Mouse (Mus musculus) CH12.LX (cell line): ENCODE measurements around the gene Sart3. TPM values are rescaled to one million over a fixed set of nuclear protein-coding genes. Genes with fewer than 3 reads are reported as not detected.

ENCODE experiments used
- DNase-seq: peaks from one replicate; pipeline ENCODE4 v3.0.0-alpha.2; 2013; ENCODE audit errors: extremely low read depth
- H3K27ac ChIP-seq: 2 replicates; pipeline ENCODE4 v1.5.1; 2012; ENCODE audit warnings: low read depth, mild to moderate bottlenecking, control low read depth, moderate library complexity; ENCODE audit not compliant: insufficient read depth
- H3K27me3 ChIP-seq: replicated peaks from 2 replicates; pipeline ENCODE3; 2012; ENCODE audit warnings: inconsistent platforms
- H3K36me3 ChIP-seq, 2 experiments: replicated peaks in 1 of 2; 2 replicates each; pipeline versions ENCODE3 to v1.6.1; 2012; ENCODE audit warnings: inconsistent platforms in 1 of 2, low read length in 1 of 2, mild to moderate bottlenecking in 1 of 2, mixed read lengths in 1 of 2, moderate library complexity in 1 of 2; ENCODE audit not compliant: control insufficient read depth in 1 of 2, insufficient read depth in 1 of 2
- H3K4me1 ChIP-seq, 2 experiments: 2 replicates each; pipeline ENCODE4 v1.6.1; 2012; ENCODE audit warnings: inconsistent platforms in 1 of 2, moderate library complexity in 1 of 2; ENCODE audit not compliant: insufficient read depth in 2 of 2, control insufficient read depth in 1 of 2
- H3K4me2 ChIP-seq: 2 replicates; pipeline ENCODE4 v1.6.1; 2012; ENCODE audit warnings: low read depth, mild to moderate bottlenecking, control low read depth; ENCODE audit not compliant: poor library complexity, insufficient read depth, severe bottlenecking
- H3K4me3 ChIP-seq, 3 experiments: fragments of 150-350 bp in 1 of 3; sonication (generic) in 1 of 3; replicated peaks in 1 of 3; 2 replicates each; pipeline versions ENCODE3 to v1.5.1; 2011 to 2012; ENCODE audit warnings: low read depth in 2 of 3, low read length in 2 of 3, mild to moderate bottlenecking in 2 of 3, moderate library complexity in 2 of 3, control low read depth in 1 of 3, improper control_type of control experiment in 1 of 3, inconsistent platforms in 1 of 3, mixed read lengths in 1 of 3; ENCODE audit not compliant: poor library complexity in 1 of 3
- H3K79me2 ChIP-seq: replicated peaks from 2 replicates; pipeline ENCODE4 v1.6.1; 2012; ENCODE audit warnings: mild to moderate bottlenecking, moderate library complexity; ENCODE audit not compliant: control insufficient read depth, poor library complexity, insufficient read depth, severe bottlenecking; ENCODE audit errors: extremely low read depth
- H3K9ac ChIP-seq: 2 replicates; pipeline ENCODE4 v1.6.1; 2012; ENCODE audit warnings: low read depth, mild to moderate bottlenecking, control low read depth, moderate library complexity; ENCODE audit not compliant: insufficient read depth
- H3K9me3 ChIP-seq: replicated peaks from 2 replicates; pipeline ENCODE3; 2012; ENCODE audit warnings: low read length, inconsistent platforms, mixed read lengths
- CHD2 ChIP-seq: IDR thresholded peaks from 2 replicates; pipeline ENCODE4 v1.6.1; 2011; ENCODE audit warnings: low read length, improper control_type of control experiment
- ELF1 ChIP-seq: IDR thresholded peaks from 2 replicates; pipeline ENCODE4 v1.6.1; 2014; ENCODE audit warnings: low read depth, mild to moderate bottlenecking, inconsistent platforms, low read length, improper control_type of control experiment
- ETS1 ChIP-seq: conservative IDR thresholded peaks from 2 replicates; pipeline ENCODE4 v1.6.1; 2012; ENCODE audit warnings: low read depth, mild to moderate bottlenecking, inconsistent platforms, low read length, improper control_type of control experiment, moderate library complexity
- MAFK ChIP-seq: IDR thresholded peaks from 2 replicates; pipeline ENCODE4 v1.6.1; 2011; ENCODE audit warnings: low read length, improper control_type of control experiment; ENCODE audit not compliant: insufficient replicate concordance
- MAZ ChIP-seq: IDR thresholded peaks from 2 replicates; pipeline ENCODE4 v1.6.1; 2012; ENCODE audit warnings: low read depth, mild to moderate bottlenecking, inconsistent platforms, low read length, improper control_type of control experiment, moderate library complexity
- MEF2A ChIP-seq: IDR thresholded peaks from 2 replicates; pipeline ENCODE4 v1.6.1; 2014; ENCODE audit warnings: low read depth, mild to moderate bottlenecking, inconsistent platforms, low read length, improper control_type of control experiment, borderline replicate concordance
- MYC ChIP-seq: IDR thresholded peaks from 2 replicates; pipeline ENCODE4 v1.6.1; 2011; ENCODE audit warnings: low read depth, mild to moderate bottlenecking, improper control_type of control experiment, low read length
- NELFE ChIP-seq: IDR thresholded peaks from 2 replicates; pipeline ENCODE4 v1.6.1; 2011; ENCODE audit warnings: low read depth, low read length, improper control_type of control experiment
- PAX5 ChIP-seq: IDR thresholded peaks from 2 replicates; pipeline ENCODE4 v1.6.1; 2012; ENCODE audit warnings: low read length, inconsistent platforms, mixed read lengths
- TCF12 ChIP-seq: IDR thresholded peaks from 2 replicates; pipeline ENCODE4 v1.6.1; 2014; ENCODE audit warnings: low read depth, mild to moderate bottlenecking, inconsistent platforms, low read length, improper control_type of control experiment
- USF1 ChIP-seq: IDR thresholded peaks from 2 replicates; pipeline ENCODE4 v1.6.1; 2014; ENCODE audit warnings: low read depth, mild to moderate bottlenecking, inconsistent platforms, low read length, improper control_type of control experiment
- dilution Hi-C: fragments of 300-500 bp; cut with MboI; formaldehyde crosslinking; loops from 2 replicates; pipeline ENCODE4 v1.14.3; 2020; ENCODE audit warnings: low sequenced_read_pairs; ENCODE audit not compliant: extremely low pct_unique_long_range_greater_than_20kb, extremely low pct_ligation_motif_present
- in situ Hi-C: fragments of 300-500 bp; cut with MboI; formaldehyde crosslinking; loops from 3 replicates; pipeline ENCODE4 v1.14.3; 2019; ENCODE audit warnings: low sequenced_read_pairs, low pct_ligation_motif_present, low pct_unique_long_range_greater_than_20kb, mixed read lengths
- polyA plus RNA-seq: library from polyadenylated mRNA; unstranded; fragments of >175 nt; gene quantifications from 2 replicates; pipeline ENCODE4 v1.2.1, GENCODE M21; 2012; ENCODE audit warnings: low read depth; ENCODE audit not compliant: insufficient read length
- total RNA-seq, 2 experiments: library from RNA; depleted of rRNA; stranded (reverse); fragments of 300-350 nt in 1 of 2; fragments of >200 nt in 1 of 2; gene quantifications; 2 replicates each; pipeline ENCODE4 v1.2.3; 2012 to 2014

The Sart3 gene
- total and polyA plus RNA-seq, 3 experiments, result 28.8 to 104 (median 67.0) TPM

GRCm38 (mm10) chr5:113694000-113694399 lies 78.3 kb downstream of the Sart3 start:
- in situ Hi-C loops, result no loop called here
- Histone ChIP-seq H3K27me3 (peaks cover 48% of the 10 kb centered on the region), H3K4me1 (peaks cover 7 to 11% of the 10 kb centered on the region in 2 experiments; a peak in 3 of 4 replicates), H3K27ac (no peak overlapping the region), H3K4me3 (no peak overlapping the region), H3K9ac (no peak overlapping the region), H3K4me2 (no peak overlapping the region), H3K79me2 (no peaks in the 10 kb centered on the region), H3K9me3 (peaks cover 11% of the 10 kb centered on the region), H3K36me3 (no peaks in the 10 kb centered on the region)
- no peak for TF ChIP-seq ETS1
- TF ChIP-seq MAZ, result no peak
- TF ChIP-seq USF1, result no peak
- dilution Hi-C loops, result no loop called here
- no peak for DNase-seq

GRCm38 (mm10) chr5:113693196-113693755 lies 79.0 kb downstream of the Sart3 start:
- peak; percentile 3 for DNase-seq
- H3K9me3 ChIP-seq, result peaks cover 11% of the 10 kb centered on the region
- peaks cover 8 to 11% of the 10 kb centered on the region in 2 experiments; a peak in 3 of 4 replicates for H3K4me1 ChIP-seq
- no peak overlapping the region for H3K9ac ChIP-seq
- no peak overlapping the region for H3K27ac ChIP-seq
- H3K4me2 ChIP-seq, result no peak overlapping the region
- dilution Hi-C loops, result no loop called here
- in situ Hi-C loops, result no loop called here
- TF ChIP-seq CHD2 (no peak), TCF12 (no peak), MAFK (no peak), NELFE (no peak), PAX5 (no peak), MYC (no peak), MEF2A (no peak), ELF1 (no peak)
- TF ChIP-seq, all 38 proteins: peak for 0
- H3K79me2 ChIP-seq, result no peaks in the 10 kb centered on the region
- H3K27me3 ChIP-seq, result peaks cover 47% of the 10 kb centered on the region
- no peaks in the 10 kb centered on the region for H3K36me3 ChIP-seq
- no peak overlapping the region for H3K4me3 ChIP-seq

Other genes starting within 250 kb of the Sart3 start
- gene Cmklr1, start 122.1 kb downstream of the Sart3 start, total RNA-seq (2012; rRNA removed), result not detected in 2 replicates
- gene Cmklr1, start 122.1 kb downstream of the Sart3 start, total RNA-seq (2014; rRNA removed), result not detected in 2 replicates
- not detected in 2 replicates for gene Cmklr1, start 122.1 kb downstream of the Sart3 start, polyA plus RNA-seq
- gene 1700069L16Rik, start 47.7 kb downstream of the Sart3 start, total RNA-seq (2012; rRNA removed), result not detected in 2 replicates
- gene 1700069L16Rik, start 47.7 kb downstream of the Sart3 start, total RNA-seq (2014; rRNA removed), result not detected in 2 replicates
- gene 1700069L16Rik, start 47.7 kb downstream of the Sart3 start, polyA plus RNA-seq, result not detected in 2 replicates
- gene Ficd, start 36.7 kb downstream of the Sart3 start, total RNA-seq (2012; rRNA removed), result 2.4 and 3.4 TPM in 2 replicates
- 2.0 and 2.5 TPM in 2 replicates for gene Ficd, start 36.7 kb downstream of the Sart3 start, total RNA-seq (2014; rRNA removed)
- gene Ficd, start 36.7 kb downstream of the Sart3 start, polyA plus RNA-seq, result 2.2 and 2.4 TPM in 2 replicates
- 79.3 and 81.5 TPM in 2 replicates for gene Iscu, start 238 bp upstream of the Sart3 start, total RNA-seq (2012; rRNA removed)
- gene Iscu, start 238 bp upstream of the Sart3 start, total RNA-seq (2014; rRNA removed), result 70.6 and 72.1 TPM in 2 replicates
- 83.0 and 86.7 TPM in 2 replicates for gene Iscu, start 238 bp upstream of the Sart3 start, polyA plus RNA-seq
- gene Tmem119, start 28.0 kb upstream of the Sart3 start, total RNA-seq (2012; rRNA removed), result 0.30 and 0.46 TPM in 2 replicates
- gene Tmem119, start 28.0 kb upstream of the Sart3 start, total RNA-seq (2014; rRNA removed), result 0.55 and 1.0 TPM in 2 replicates
- 0.97 and 1.5 TPM in 2 replicates for gene Tmem119, start 28.0 kb upstream of the Sart3 start, polyA plus RNA-seq
- gene Selplg, start 60.1 kb upstream of the Sart3 start, total RNA-seq (2012; rRNA removed), result 50.5 and 58.5 TPM in 2 replicates
- gene Selplg, start 60.1 kb upstream of the Sart3 start, total RNA-seq (2014; rRNA removed), result 27.9 and 29.4 TPM in 2 replicates
- 34.2 and 41.6 TPM in 2 replicates for gene Selplg, start 60.1 kb upstream of the Sart3 start, polyA plus RNA-seq
- gene Coro1c, start 136.2 kb upstream of the Sart3 start, total RNA-seq (2012; rRNA removed), result 66.1 and 74.6 TPM in 2 replicates
- 67.9 and 69.9 TPM in 2 replicates for gene Coro1c, start 136.2 kb upstream of the Sart3 start, total RNA-seq (2014; rRNA removed)
- 87.4 and 96.4 TPM in 2 replicates for gene Coro1c, start 136.2 kb upstream of the Sart3 start, polyA plus RNA-seq
- gene Ssh1, start 221.4 kb upstream of the Sart3 start, total RNA-seq (2012; rRNA removed), result 5.6 and 8.2 TPM in 2 replicates
- 2.3 and 3.0 TPM in 2 replicates for gene Ssh1, start 221.4 kb upstream of the Sart3 start, total RNA-seq (2014; rRNA removed)
- 8.1 and 8.9 TPM in 2 replicates for gene Ssh1, start 221.4 kb upstream of the Sart3 start, polyA plus RNA-seq
- gene Dao, start 231.2 kb upstream of the Sart3 start, total RNA-seq (2012; rRNA removed), result 0.97 and 1.4 TPM in 2 replicates
- 1.9 TPM in 2 replicates for gene Dao, start 231.2 kb upstream of the Sart3 start, total RNA-seq (2014; rRNA removed)
- 3.6 TPM in 2 replicates for gene Dao, start 231.2 kb upstream of the Sart3 start, polyA plus RNA-seq